Mouse (Mus musculus): Measurements from ENCODE around the gene Pde4d. TPM values are rescaled to one million over a fixed set of nuclear protein-coding genes. Genes with fewer than 3 reads are reported as not detected.

Gene Pde4d
- total RNA-seq, 2 experiments from 2014 or later, result 4.4 to 5.3 TPM

DNA sequence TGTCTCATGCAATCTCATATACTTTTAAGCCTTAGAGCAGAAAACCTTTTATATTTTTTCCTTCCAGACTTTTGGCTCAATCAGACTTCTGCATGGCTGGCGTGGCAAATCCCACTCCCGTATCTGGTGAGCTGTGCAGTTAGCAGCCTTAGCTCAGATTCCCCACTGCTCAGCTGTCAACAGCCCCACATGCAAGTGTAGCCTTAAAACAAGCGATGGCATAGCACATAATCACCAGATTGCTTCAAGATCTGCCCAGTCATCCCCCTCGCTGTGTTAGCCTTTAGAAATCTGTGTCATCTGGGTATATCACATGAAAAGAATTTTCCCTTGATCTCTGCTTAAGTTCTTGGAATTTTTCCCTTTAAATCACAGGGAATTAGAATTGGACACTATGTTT is 686.7 kb downstream of the Pde4d start:
- ATAC-seq (ENCODE audit: poor library complexity, severe bottlenecking), result no peak

DNA sequence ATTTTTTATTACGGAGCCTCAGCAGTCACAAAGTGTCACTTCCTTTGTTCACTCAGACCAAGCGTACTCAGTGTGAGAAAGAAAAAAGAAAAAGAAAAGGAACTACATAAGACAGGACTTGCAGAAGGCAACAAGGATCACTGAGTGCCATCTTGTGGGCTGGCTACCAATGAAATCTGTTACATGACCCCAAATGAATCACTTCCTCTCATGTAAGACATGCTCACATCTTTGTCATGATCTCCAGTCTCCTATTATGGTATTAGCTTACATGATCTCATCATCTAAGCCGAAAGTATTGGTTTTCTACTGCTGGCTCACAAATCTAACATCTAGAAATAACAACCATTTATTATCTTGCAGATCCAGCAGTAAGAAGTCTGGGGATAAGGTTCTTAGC is 709.0 kb downstream of the Pde4d start:
- no peak for ATAC-seq (ENCODE audit: poor library complexity, severe bottlenecking)

DNA sequence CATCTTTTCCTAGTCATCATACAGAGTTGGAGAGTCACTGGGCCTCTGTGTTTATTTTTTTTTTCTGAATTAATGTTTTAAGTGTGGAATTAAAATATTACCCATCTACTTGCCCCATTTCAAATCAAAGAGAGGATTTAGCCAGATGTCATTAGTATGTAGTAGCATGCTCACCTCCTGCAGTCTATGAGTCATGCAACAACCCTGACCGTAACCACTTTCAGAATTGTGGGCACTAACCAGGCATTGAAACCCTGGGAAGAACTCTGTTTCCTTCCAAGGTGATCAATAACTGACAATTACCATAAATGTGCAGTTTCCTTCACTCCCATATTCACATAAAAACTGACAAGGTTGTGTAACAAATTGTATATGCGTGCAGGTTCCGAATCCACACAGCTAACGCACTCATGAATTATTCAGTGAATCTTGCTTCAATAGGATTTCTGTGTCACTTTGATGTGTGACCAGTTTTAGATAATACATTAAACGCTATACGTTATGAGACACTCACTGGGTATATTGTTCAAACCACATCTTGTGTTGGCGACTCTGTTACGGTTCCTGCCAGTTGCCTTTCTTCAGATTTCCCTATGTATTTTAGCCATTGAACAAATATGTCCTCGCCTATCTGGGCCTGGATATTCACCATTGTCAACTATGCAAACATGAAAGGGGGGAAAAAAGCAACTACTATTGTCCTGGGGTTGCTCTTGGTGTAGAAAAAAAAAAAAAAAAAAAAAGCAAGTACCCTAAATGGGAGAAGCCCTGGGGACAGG is 719.0 kb downstream of the Pde4d start:
- ATAC-seq (ENCODE audit: poor library complexity, severe bottlenecking), result no peak

DNA sequence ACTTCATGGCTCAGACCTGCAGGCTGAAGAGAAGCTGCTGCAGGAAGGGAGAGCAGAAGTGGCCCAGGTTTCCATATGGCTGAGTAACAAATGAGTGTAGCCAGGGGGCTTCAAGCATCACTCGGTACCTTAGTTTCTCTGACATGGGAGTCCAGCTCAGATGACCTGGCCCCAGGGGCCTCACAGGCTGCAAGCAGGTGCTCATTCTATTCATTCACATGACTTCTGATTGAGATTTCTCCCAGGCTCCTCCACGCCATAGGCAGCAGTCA is 719.5 kb downstream of the Pde4d start:
- ATAC-seq (ENCODE audit: poor library complexity, severe bottlenecking), result no peak

DNA sequence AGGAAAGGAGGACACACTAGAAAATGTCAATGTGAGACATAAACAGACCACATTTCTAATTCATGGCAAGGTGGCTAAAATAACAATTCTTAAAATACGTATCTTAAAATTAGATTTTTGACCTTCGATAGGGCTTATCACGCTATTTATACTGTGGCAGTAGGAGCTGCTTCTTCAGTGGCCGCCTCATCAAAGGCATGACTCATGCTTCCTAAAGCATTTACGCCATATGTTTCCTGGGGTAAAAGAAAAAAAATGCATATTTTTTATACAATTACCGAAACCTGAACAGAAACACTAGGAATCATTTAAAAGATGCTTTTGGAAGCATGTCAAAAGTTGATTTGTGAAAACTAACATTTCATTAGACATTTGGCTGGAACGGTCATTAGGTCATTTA is 721.9 kb downstream of the Pde4d start:
- ATAC-seq (ENCODE audit: poor library complexity, severe bottlenecking), result no peak

DNA sequence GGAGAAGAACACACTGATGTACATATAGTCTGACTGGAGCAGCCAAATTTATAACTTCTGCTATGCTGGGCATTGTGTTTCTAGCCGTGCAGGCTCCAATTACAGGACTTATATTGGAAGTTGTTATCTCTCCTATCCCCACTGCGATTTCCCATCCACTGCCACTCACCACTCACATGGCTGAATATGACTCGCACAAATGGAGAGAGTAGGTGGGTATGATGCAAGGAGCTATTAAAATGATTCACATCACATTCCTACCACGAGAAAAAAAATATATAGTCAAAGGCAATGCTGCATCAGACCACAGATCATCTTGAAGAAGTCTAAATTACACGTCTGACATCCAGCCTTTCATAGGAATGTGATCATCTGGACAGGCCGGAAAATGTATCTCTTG is 725.5 kb downstream of the Pde4d start:
- ATAC-seq (ENCODE audit: poor library complexity, severe bottlenecking), result no peak

DNA sequence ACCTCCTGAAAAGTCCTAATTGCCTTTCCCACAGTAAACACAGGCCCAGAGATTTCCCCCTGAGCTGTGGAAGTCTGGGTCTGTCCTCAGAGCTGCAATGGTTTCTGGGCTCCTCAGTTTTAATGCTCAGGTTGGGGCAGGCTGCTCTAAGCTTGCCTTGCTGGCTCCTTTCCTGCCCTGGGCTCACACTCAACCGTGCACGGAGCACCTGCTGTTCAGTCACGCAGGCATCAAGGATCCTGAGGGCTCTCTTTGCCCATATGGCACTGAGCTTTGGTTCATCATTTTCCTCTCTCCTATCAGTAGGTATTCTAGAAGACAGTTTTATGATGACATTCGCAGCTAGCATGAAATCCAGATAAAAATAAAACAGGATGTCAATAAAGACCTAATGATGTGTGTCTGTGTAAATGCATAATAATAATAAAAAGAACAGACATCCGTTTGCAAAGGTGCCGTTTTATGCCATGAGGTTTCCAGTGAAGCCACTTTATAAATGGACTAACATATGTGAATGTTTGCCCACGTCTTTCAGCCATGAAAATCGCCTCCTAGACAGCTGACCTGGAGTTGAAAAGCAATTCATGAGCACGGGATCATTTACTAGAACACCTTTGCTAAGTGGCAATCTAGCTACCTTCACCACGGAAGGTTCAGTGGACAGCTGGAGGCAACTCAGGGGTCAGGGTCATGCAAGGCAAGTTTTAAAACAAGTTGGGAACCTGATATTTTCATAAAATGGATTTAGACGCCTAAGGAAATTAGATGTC is 726.3 kb downstream of the Pde4d start:
- no peak for ATAC-seq (ENCODE audit: poor library complexity, severe bottlenecking)

DNA sequence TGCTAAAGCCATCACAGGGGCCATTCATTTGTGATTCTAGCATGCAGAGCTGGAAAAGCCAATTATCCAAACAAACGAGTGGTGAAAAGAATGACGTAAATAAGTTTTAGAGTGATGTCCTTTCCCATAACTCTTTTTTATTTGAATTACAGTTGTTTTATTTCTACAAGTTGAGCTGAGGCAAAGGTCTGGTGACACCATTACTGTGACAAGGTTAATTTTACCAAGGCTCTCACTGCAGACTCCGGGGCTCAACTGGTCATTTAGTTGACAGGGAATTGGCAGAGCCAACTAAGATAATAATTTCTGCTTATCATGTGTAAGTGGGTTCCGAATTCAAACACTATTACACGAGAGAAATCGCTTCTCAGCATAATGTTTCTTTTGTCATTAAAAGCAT is 731.6 kb downstream of the Pde4d start:
- ATAC-seq (ENCODE audit: poor library complexity, severe bottlenecking), result no peak

DNA sequence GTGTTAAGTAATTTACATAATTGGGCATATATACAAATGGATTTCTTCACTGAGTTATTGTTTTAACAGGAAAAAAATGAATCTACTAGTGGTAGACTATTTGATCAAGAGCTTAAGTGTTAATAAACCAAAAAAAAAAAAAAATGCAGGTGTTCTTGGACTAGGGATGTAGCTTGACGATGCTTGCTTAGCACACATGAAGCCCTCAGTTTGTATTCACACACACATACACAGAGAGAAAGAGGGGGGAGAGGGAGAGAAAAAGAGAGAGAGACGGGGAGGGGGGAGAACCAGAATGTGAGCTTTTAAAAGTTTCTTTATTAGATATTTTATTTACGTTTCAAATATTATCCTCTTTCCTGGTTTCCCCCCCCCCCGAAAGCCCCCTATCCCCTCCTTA is 740.9 kb downstream of the Pde4d start:
- ATAC-seq (ENCODE audit: poor library complexity, severe bottlenecking), result no peak

DNA sequence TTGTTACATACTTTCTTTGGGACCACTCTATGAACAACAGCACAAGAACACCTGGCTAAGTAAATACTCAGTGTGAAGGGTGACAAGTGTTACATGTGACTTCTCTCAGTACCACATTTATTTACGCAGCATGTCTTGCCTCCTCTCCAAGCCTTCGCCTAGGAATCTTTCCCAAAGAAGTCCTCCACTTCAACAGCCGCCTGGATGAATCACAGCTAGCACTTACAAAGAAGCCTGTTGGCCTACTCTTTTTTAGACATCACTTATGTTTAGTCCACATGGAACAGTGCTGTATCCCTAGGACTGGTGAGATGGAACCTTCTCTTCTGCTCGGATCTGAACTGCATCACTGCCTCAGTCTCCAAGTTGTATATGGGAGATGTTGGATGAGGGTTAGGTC is 741.4 kb downstream of the Pde4d start:
- no peak for ATAC-seq (ENCODE audit: poor library complexity, severe bottlenecking)

DNA sequence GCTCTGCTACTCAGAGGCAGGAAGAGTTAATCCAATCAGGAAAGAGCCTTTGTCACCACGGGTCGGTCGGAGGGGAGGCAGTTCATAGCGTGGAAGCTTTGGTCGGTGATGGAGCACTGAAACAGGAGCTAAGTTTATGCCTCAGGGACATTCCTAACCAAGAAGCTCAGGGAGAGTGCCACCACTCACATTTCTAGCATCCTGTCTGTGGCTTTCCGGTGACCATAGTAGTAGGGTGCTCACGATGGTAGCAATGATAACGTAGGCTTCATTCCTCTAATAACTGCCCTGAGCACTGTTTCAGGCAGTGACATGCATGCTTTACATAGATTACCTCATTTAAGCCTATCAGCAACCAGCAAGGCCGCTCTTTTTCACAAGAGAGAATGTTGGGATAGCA is 755.8 kb downstream of the Pde4d start:
- no peak for ATAC-seq (ENCODE audit: poor library complexity, severe bottlenecking)

DNA sequence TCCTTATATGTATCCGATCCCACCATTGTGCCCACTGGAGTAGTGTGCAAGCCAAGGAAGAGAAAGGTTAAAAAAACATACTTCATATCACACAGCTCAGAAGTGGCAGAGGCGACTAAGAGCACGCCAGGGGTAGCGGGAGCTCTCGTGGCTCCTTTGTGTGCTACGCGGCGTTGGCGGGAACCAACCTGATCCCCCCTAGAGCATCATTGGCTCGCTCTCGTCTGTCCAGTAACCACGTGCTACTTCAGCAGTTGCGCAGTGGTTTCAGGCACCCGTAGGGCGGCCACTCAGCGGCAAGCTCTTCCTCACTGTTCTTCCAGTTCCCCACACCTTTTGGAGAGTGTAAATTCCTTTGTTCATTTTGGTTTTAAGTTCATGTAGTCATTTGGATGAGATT is 758.9 kb downstream of the Pde4d start:
- ATAC-seq (ENCODE audit: poor library complexity, severe bottlenecking), result no peak

DNA sequence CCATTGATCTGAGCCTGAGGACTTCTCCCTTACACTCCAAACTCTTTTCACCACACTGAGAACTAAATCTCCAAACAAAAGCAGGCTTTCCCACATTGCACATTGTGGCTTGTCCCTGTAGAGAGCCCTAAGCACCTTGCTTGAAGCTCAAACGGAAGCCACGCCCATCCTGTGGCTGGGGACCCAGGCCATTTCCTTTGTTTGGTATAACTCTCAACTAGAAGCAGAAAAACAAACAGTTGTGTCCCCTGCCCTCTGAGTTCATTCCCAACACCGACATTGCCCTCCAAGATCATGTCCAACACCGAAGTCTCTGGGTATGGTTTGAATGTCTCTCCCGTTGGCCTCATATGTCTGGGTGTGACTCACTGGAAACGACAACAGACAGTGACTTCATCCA is 759.7 kb downstream of the Pde4d start:
- ATAC-seq (ENCODE audit: poor library complexity, severe bottlenecking), result peak; percentile 25; the same call in 1 of the 2 replicates

DNA sequence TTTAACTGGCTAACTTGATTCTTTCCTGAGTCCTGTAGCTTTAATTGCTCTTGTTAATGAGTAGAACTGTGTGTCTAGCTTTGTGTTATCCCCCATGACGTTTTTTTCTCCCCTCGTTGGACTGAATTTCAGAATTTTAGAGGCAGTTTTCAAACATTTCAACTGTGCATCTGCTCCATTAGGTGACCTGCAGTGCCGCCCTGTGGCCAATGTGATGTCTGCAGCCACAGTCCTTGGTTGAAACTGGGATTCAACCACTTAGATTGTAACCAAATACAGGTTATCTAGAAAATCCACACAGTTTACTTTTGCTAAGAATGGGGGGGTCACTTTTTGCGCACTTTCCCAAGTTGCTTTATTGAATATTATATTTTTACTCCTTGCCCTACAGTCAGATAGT is 760.7 kb downstream of the Pde4d start:
- peak; percentile 68 for ATAC-seq (ENCODE audit: poor library complexity, severe bottlenecking)

DNA sequence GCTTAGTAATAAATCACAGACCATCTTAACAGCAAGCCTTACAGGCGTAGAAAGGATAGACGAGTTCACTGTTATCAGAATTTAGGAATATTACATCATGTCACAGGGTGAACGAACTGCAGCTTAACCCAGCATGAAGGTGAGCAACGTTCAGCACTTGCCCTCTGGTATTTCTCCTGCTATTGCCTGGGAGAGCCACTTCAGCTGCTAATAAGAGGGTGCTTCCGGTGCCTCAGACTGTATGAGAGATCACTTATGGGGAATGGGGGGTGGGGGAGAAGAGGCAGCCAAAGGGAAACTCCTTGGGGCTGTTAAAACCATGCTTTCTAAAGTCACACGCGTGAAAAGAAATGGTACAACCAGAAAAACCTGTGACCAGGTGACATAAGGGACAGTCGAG is 761.7 kb downstream of the Pde4d start:
- ATAC-seq (ENCODE audit: poor library complexity, severe bottlenecking), result no peak

DNA sequence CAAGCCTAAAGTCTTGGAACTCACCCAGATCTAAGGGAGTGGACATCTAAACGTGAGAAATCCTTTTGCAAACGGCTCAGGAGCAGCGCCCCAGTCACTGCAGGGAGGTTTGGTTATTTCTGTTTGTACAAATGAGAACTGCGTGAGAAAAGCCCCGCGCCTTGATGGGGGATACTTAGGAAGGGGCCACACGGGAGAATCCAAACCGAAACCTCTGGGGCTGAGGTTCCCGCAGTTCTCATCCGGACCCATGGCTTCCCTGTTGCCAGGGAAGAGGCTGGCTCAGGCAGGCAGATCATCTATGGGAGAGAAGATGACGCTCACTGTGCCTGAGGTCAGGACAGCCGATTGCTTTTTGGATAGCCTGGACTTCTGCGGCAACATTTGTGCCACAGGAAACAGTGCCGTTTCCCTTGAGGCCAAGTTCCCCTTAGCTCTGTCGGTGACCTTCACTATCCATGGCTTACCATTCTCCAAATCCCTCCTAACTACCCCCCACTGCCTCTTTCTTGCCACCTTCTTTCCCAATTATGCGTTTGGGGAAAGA is 762.3 kb downstream of the Pde4d start:
- peak; percentile 34 for ATAC-seq (ENCODE audit: poor library complexity, severe bottlenecking)

DNA sequence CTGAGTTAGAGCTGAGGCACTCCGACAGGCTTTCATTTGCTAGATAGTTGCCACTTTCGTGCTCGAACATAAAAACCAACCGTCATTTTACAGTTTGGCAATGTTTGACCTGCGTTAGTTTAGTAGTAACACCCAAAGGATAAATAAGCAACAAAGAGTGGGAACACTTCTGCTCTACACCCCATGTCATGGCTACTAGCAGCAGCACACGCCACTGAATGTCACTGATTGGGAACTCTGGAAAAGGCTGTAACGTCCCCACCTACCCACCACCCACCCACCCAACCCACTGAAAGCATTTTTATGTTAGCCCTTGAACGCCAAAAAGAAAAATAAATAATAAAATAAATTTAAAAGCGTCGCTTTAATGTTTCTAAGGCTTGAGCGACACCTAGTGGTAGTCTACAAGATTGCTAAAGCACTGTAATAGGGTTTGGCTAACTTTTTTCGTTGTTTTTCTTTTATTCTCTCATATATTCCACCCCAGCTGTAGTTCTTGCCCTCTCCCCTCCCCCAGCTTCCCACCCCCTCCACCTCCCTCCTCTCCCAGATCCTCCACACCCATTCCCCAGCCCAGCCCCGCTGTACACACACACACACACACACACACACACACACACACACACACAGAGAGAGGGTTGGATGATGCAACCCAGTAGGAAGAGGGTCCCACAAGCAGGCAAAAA is 763.2 kb downstream of the Pde4d start:
- ATAC-seq (ENCODE audit: poor library complexity, severe bottlenecking), result no peak

DNA sequence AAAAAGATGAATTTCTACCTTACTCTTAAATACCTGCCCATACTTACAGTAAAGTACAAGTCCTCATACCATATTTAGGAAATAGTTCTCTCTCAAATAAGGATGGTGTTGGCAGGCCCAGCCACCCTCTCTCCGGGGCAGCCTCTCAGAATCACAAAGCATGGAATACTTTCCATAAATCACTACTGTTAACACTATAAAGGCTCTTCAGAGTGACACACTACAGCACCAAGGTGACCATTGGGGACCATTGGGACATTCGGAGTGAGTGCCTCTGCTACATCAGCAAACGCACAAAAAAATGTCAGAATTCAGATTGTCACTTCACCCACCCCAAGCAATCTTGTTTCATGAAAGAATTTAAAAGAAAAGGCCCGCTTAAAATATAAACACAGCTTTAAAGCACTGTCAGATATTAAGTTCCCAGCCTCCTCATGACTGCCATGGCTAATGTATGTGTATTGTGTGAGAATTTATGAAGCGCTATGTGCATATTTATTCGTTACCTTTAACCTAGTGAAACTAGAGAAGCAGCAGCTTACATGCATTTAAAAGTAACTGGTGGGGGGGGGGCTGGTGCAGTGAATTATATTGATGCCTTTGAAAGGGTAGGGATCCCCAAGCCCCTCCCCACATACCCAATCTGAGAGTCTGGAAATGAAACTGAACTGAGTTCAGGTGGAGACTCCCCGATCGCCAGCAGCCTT is 769.4 kb downstream of the Pde4d start:
- ATAC-seq (ENCODE audit: poor library complexity, severe bottlenecking), result no peak

DNA sequence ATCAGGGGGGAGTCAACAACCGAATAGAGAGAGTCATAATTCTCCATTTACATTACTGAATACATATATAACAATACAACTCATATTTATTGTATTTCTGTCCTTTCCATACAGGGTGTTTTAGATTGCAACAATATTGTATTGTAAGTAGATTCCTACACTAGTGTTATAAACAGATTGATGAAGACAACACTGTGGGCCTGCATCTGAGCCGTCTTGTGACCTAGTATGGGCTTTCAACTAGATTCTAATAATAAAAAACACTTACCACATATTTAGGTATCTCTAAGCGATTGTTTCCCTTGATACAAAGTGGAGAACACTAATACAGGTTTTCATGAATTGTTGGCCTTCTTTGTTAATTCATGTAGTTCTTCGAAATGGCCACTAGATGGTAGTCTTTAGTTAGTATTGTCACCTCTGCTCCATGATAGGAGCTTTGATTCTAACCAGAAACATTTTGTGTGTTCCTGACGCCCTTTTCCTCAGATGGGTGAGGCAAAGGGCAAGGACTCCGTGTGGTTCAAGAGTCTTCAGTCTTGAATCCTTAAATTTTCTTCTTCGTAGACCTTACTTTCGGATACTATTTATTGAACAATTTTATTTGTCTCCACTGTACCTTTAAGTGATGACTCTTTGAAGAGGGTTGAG is 779.3 kb downstream of the Pde4d start:
- ATAC-seq (ENCODE audit: poor library complexity, severe bottlenecking), result peak; percentile 64

DNA sequence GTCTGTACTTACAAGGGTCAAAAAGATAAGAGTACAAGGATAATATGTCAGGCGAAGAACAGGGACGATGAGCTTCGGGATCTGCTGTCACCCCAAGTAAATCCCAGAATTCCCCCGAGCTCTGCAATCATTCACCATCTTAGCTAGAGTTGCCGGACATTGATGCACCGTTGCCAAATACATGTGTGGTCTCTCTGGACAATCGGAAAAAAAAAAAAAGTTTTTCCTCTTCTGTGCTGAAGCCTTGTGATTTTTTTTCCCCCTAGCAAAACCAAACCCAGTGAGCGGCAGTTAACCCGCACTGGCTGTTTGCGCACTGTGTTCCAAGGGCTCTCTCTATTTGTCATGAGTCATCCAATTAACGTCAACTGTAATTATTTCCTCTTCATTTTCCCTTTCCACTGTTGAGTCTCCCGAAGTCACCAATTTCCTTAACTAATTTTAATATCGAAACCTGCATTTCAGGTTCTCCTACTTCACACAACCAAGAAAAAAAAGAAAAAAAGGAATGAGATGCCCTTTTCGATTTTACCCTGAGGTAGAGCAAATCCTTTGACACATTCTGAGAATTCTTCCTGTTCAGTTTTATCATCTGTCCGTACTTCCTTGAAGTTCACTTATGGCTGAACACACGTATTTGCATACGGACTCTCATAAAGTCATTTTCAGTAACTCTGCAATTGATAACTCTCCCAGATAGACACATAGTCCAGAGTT is 780.0 kb downstream of the Pde4d start:
- ATAC-seq (ENCODE audit: poor library complexity, severe bottlenecking), result peak; percentile 19

All from megakaryocyte, adult 5-6 weeks (primary cell).